Mouse (Mus musculus) kidney, adult 2 months (tissue): ENCODE results near the gene Ptpn1. TPM values are rescaled to one million over a fixed set of nuclear protein-coding genes. Genes with fewer than 3 reads are reported as not detected.

Experiments used
- DNase-seq: peaks from one replicate; pipeline ENCODE4 v3.0.0; 2021
- H3K27ac ChIP-seq: fragments of 200-500 bp; 2 replicates; pipeline ENCODE4 v1.5.1; 2012; ENCODE audit warnings: low read depth, low read length, control low read depth, inconsistent platforms; ENCODE audit not compliant: insufficient read depth
- H3K27me3 ChIP-seq: fragments of 200-500 bp; replicated peaks from 2 replicates; pipeline ENCODE4 v1.6.1; 2012; ENCODE audit warnings: mild to moderate bottlenecking, moderate library complexity, low read length, inconsistent platforms; ENCODE audit not compliant: control insufficient read depth, insufficient read depth
- H3K36me3 ChIP-seq: fragments of 200-500 bp; 2 replicates; pipeline ENCODE4 v1.6.1; 2012; ENCODE audit warnings: mild to moderate bottlenecking, moderate library complexity, low read length, inconsistent platforms; ENCODE audit not compliant: control insufficient read depth, insufficient read depth
- H3K4me1 ChIP-seq: fragments of 200-500 bp; 2 replicates; pipeline ENCODE4 v1.6.1; 2011; ENCODE audit warnings: low read length; ENCODE audit not compliant: control insufficient read depth, insufficient read depth
- H3K4me3 ChIP-seq: fragments of 200-500 bp; 2 replicates; pipeline ENCODE4 v1.5.1; 2011; ENCODE audit warnings: mild to moderate bottlenecking, low read depth, low read length, control low read depth; ENCODE audit not compliant: insufficient read depth
- CTCF ChIP-seq: fragments of 200-500 bp; conservative IDR thresholded peaks from 2 replicates; pipeline ENCODE4 v1.5.1; 2011; ENCODE audit warnings: low read depth, mild to moderate bottlenecking, control low read depth, low read length, moderate library complexity, mixed read lengths; ENCODE audit not compliant: insufficient read depth, insufficient read length
- POLR2A ChIP-seq: fragments of 200-500 bp; IDR thresholded peaks from one replicate; pipeline ENCODE4 v1.6.1; 2011; ENCODE audit warnings: low read depth, low read length, control low read depth
- WGBS: fragments of 180-500 bp; shearing (Covaris S2); methylation state at CpG from one replicate; pipeline ENCODE4 v1.1.7; 2018; 5-methylcytosine and 5-hydroxymethylcytosine counted together
- polyA plus RNA-seq: library from polyadenylated mRNA; depleted of rRNA; stranded (reverse); fragments of >200 nt; gene quantifications from 2 replicates; pipeline ENCODE4 v1.2.3, GENCODE M21; 2012

Ptpn1 gene
- polyA plus RNA-seq, 1 experiment: 29.9 TPM

DNA sequence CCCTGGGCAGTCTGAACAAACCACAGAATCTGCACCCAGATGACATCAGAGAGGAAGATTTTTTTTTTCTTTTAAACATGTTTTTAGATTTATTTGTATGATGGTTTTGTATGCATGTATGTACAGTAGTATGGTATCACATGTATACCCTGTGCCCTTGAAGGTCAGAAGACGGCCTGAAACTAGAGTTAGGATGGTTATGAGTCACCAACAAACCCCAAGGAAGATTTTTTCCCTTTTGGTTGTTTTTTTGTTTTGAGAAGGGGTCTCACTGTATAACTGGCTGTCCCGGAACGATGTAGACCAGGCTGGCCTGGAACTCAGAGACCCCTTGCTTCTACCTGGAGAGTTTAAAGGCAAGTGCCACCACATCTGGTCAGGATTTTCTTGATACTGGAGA, 882 bp upstream of the Ptpn1 start:
- H3K4me3 ChIP-seq: no peak overlapping the region
- no peaks in the 10 kb centered on the region for H3K27me3 ChIP-seq
- no peak for DNase-seq
- peaks cover 3% of the 10 kb centered on the region; the same call in 1 of the 2 replicates for H3K4me1 ChIP-seq
- no peak for TF ChIP-seq POLR2A
- no peak for TF ChIP-seq CTCF
- no peak overlapping the region for H3K27ac ChIP-seq
- no peaks in the 10 kb centered on the region for H3K36me3 ChIP-seq
- 94% methylated on average over 3 of the region's 3 CpGs for WGBS

DNA sequence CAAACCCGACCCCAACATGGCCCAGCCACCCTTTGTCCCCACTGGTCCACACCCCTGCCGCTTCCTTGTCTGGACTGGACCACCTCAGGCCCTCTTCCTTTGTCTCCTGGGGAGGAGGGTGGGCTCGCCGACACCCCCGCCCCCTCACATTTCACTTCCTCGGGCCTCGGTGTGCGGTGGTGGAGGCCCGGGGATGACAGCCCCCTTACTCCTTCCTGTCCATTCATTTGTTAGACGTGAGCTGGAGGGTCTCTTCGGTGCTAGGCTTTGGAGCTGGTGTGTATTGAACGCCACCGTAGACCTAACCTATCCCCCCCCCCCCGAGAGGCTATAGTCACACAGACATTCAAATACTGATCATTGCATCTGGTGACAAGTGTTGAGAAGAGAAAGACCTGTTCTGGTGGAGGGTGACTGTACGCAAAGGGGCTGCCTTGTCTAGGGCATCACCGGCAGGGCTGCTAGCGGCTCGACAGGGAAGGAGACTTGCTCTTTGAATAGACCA, 922 bp downstream of the Ptpn1 start:
- TF ChIP-seq CTCF (no peak), POLR2A (no peak)
- no peaks in the 10 kb centered on the region for H3K36me3 ChIP-seq
- no peak for DNase-seq
- H3K4me3 ChIP-seq: peak overlapping the region; percentile 99
- WGBS: 1% methylated on average over 18 of the region's 18 CpGs
- no peaks in the 10 kb centered on the region for H3K27me3 ChIP-seq
- H3K4me1 ChIP-seq: peaks cover 3% of the 10 kb centered on the region; the same call in 1 of the 2 replicates
- peak overlapping the region; percentile 49; the same call in 1 of the 2 replicates for H3K27ac ChIP-seq

DNA sequence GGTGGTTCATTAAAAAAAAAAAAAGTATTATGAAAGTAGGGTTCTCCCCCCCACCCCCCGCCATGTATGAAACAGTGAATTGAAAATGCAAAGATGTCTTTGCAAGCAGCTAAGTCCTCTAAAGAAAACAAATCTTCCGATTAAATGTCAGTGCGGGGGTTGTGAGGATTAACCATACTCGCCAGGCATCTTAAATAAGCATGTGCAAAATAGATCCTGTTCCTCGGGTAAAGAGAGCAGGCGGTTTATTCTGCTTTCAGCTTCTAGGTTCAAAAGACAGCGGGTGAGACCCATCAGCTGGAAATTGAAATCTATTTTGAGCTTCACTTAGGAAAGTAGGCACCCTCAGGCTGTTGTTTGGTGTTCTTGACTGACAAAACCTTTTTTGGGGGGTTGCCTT, 1.5 kb downstream of the Ptpn1 start:
- TF ChIP-seq POLR2A (no peak), CTCF (no peak)
- DNase-seq: no peak
- Histone ChIP-seq H3K27ac (no peak overlapping the region), H3K4me1 (peaks cover 3% of the 10 kb centered on the region; the same call in 1 of the 2 replicates), H3K4me3 (no peak overlapping the region; the same call in 1 of the 2 replicates), H3K27me3 (no peaks in the 10 kb centered on the region), H3K36me3 (no peaks in the 10 kb centered on the region)
- WGBS: 39% methylated on average over 7 of the region's 7 CpGs

DNA sequence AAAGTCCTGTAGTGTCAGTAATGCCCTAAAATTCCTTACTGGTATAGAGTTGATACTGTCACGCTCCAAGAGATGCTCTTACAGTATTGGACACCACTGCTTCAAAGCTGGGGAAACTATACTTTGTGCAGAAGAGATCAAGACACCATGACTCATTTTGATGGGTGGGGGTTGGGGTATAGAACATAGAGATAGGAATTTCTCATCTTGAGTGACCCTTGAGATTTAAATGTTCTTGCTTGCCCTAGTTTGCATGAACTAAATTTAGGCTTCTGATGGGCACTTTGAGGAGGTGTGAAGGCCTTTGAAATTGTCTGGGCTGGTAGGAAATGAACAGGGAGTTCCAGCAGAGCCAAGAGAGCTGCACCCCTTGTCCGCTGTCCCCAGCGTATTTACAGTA, 4.1 kb downstream of the Ptpn1 start:
- Histone ChIP-seq H3K36me3 (no peaks in the 10 kb centered on the region), H3K27ac (no peak overlapping the region), H3K4me3 (no peak overlapping the region), H3K27me3 (no peaks in the 10 kb centered on the region), H3K4me1 (peaks cover 3% of the 10 kb centered on the region; the same call in 1 of the 2 replicates)
- TF ChIP-seq CTCF (no peak), POLR2A (no peak)
- 92% methylated on average over 3 of the region's 3 CpGs for WGBS
- no peak for DNase-seq

DNA sequence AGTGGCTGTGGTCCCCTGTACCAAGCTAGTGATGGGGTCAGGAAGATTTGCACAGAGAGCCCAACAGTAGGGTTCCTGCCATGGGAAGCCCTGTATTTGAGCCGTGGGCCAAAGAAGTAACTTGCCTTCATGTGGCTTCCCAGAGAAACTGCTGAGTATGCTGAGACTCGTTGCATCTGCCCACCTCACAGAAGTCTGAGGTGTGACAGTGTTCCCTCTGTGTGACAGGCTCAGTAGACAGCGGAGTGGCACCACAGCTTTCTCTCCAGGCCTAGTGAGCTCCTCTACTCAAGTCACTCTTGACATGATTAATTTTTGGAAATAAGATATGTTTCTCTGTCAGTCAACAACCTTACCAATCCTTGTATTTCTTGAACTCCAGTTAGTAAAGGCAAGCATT, 6.9 kb downstream of the Ptpn1 start:
- no peak for TF ChIP-seq CTCF
- no peak for TF ChIP-seq POLR2A
- Histone ChIP-seq H3K27me3 (no peaks in the 10 kb centered on the region), H3K27ac (no peak overlapping the region), H3K4me1 (peaks cover 22% of the 10 kb centered on the region), H3K4me3 (no peak overlapping the region), H3K36me3 (no peaks in the 10 kb centered on the region)
- DNase-seq: no peak
- 78% methylated on average over 3 of the region's 3 CpGs for WGBS

DNA sequence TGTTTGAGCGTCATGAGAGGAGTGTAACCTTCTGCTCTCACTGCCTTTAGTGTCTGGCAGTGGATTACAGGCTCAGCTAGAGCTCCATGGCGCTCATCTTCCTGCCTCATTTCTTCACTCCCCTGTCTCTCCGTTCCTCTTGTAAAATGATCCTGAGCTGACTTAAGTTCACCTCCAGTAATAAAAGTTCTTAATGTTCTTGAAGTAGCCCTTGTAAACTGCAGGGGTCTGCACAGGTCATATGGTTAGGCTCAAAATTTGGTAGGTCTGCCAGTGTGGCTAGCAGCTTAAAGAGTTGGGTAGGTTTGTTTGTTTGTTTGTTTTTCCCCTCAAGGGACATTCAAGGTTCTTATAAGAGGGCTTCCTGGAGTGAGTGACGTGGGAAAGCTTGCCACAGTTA, 7.3 kb downstream of the Ptpn1 start:
- Histone ChIP-seq H3K36me3 (no peaks in the 10 kb centered on the region), H3K27ac (no peak overlapping the region), H3K4me1 (peaks cover 25% of the 10 kb centered on the region), H3K4me3 (no peak overlapping the region), H3K27me3 (no peaks in the 10 kb centered on the region)
- TF ChIP-seq POLR2A: no peak
- no peak for TF ChIP-seq CTCF
- 63% methylated on average over 4 of the region's 4 CpGs for whole genome bisulfite sequencing
- DNase-seq: no peak

DNA sequence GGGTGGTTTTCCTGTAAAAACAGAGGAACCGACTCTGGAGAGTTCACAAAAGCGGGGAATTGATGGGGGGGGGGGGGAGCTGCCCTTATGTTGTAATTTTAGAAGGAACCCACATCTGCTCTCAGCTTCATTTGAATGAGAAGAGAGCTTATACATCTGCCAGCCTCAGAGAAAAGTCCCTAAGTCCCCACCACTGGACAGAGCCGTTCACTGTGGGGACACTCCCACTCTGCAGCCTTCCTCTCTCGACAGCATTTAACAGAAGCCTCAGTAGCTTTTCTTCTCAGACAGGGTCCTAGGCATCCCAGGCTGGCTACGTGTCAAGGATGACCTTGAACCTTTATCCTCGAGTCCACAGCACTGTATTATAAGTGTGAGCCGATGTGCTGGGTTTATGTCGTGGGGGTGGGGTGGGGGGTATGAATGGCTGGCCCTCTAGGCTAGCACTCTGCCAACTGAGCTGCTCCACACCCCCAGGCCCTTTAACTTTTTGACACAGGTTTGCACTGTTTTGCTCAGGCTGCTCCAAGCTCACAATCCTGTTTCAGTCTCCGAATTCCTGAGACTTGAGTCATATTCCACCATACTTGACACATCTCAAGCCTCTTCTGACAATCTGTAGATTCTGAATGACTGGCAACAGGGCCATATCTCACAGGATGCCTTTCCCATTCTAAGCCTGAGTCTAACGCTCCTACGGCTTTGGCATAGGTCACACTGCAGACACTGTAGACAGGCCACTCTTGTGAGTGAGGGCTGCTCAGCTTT, 8.0 kb downstream of the Ptpn1 start:
- no peaks in the 10 kb centered on the region for H3K36me3 ChIP-seq
- no peak for TF ChIP-seq POLR2A
- no peak for TF ChIP-seq CTCF
- no peaks in the 10 kb centered on the region for H3K27me3 ChIP-seq
- H3K27ac ChIP-seq: no peak overlapping the region
- no peak overlapping the region for H3K4me3 ChIP-seq
- DNase-seq: no peak
- peaks cover 28% of the 10 kb centered on the region for H3K4me1 ChIP-seq
- WGBS: 45% methylated on average over 11 of the region's 11 CpGs
